Mouse (Mus musculus): ENCODE results near the gene Nufip2. TPM values are rescaled to one million over a fixed set of nuclear protein-coding genes. Genes with fewer than 3 reads are reported as not detected.
A peak's percentile ranks its signal among the peaks of the same experiment; 100 is the strongest.

Nufip2 gene
- total and polyA plus RNA-seq, 3 experiments = 11.4 to 47.6 (median 44.8) TPM

DNA sequence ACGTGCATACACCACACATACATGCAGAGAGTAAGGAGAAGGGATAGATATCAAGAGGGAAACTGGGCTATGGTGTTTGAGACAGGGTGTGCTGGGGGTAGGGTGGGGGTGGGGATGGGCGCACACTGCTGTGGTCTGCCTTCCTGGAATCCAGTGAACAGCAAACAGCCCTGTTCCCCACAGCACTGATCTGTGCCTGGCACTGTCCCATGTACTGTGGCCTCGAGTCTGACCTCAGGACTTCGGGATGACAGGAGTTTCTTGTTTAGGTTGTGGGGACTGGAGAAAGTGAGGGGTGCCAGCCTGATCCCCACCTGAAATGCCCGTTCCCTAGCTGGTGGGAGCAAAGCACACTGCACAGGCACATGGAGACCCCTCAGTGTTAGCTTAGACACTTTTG, 101.8 kb downstream of the Nufip2 start, which contains the start of gene Gm10277:
Gene Gm10277, minus strand, starts transcription at position 41 of the 400 bp plus-strand sequence.
- no peaks in the 10 kb centered on the region for H3K27me3 ChIP-seq (ENCODE audit: control insufficient read depth, insufficient read depth, low read length)
- WGBS = 79% methylated on average over 5 of the region's 5 CpGs
- no peak for TF ChIP-seq POLR2A (IDR thresholded peaks at IDR 0.05; ENCODE audit: insufficient read depth, low read depth, low read length)
- no peak for TF ChIP-seq CTCF (IDR thresholded peaks at IDR 0.05)
- no peak for TF ChIP-seq EP300 (IDR thresholded peaks at IDR 0.05; ENCODE audit: insufficient read depth, low read depth, low read length)
- H3K4me3 ChIP-seq = no peak within 1 kb of the TSS
- intact Hi-C loops (cut with DNase I) = no loop called here
- no peak for DNase-seq
- H3K79me2 ChIP-seq (replicated peaks; ENCODE audit: control insufficient read depth, insufficient read depth, low read length) = no peaks in the 10 kb centered on the region
- peaks cover 6% of the 10 kb centered on the region for H3K36me3 ChIP-seq (ENCODE audit: control insufficient read depth, insufficient read depth, low read length)
- H3K4me1 ChIP-seq (ENCODE audit: control insufficient read depth, insufficient read depth, low read length) = peaks cover 42% of the 10 kb centered on the region
- peak within 1 kb of the TSS; percentile 81 for H3K27ac ChIP-seq
- H3K9ac ChIP-seq (ENCODE audit: low read depth, low read length) = no peak within 1 kb of the TSS

DNA sequence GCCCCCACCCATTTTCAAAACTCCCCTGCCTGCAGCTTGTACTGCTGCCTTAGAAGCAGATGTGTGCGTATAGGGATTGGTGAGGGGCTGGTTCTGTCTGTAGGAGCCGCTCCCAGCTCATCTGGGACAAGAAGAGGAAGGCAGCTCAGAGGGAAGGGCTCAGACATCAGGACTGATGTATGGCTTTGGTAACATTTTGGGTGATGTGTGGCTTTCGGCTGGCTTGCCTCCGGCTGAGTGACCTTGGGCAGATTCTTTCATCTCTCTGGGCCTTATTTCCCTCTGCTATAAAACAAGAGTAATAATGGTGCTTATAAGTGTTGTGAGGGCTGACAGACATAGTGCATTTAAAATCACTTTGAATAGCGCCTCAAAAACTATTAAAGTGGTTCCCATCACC, 103.6 kb downstream of the Nufip2 start:
- no peak for DNase-seq
- peaks cover 6% of the 10 kb centered on the region for H3K36me3 ChIP-seq (ENCODE audit: control insufficient read depth, insufficient read depth, low read length)
- peaks cover 29% of the 10 kb centered on the region for H3K4me1 ChIP-seq (ENCODE audit: control insufficient read depth, insufficient read depth, low read length)
- no peak overlapping the region for H3K9ac ChIP-seq (ENCODE audit: low read depth, low read length)
- WGBS = 94% methylated on average over 5 of the region's 5 CpGs
- no peaks in the 10 kb centered on the region for H3K79me2 ChIP-seq (replicated peaks; ENCODE audit: control insufficient read depth, insufficient read depth, low read length)
- intact Hi-C loops (cut with DNase I) = no loop called here
- no peak for TF ChIP-seq CTCF (IDR thresholded peaks at IDR 0.05)
- no peak for TF ChIP-seq POLR2A (IDR thresholded peaks at IDR 0.05; ENCODE audit: insufficient read depth, low read depth, low read length)
- TF ChIP-seq EP300 (IDR thresholded peaks at IDR 0.05; ENCODE audit: insufficient read depth, low read depth, low read length) = no peak
- no peak overlapping the region for H3K27ac ChIP-seq
- H3K27me3 ChIP-seq (ENCODE audit: control insufficient read depth, insufficient read depth, low read length) = no peaks in the 10 kb centered on the region
- H3K4me3 ChIP-seq = no peak overlapping the region

DNA sequence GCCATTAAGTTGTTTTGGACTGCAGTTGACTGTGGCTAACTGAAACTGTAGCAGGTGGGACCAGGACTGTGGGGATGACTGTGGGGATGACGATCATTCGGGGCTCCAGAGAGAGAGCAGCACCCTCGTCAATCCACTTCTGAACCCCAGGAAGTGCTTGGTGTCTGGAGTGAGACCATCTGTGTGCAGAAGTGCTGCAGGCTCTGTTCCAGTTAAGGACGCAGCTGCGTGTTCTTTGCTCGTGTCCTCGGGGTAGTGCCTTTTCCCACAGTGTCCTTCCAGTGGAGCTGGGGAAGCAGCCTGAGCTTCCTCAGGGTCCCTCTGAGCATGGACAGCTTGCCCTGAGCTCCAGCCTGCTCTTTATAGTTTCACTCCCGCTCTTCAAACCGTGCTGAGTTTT, 104.3 kb downstream of the Nufip2 start:
- TF ChIP-seq POLR2A (IDR thresholded peaks at IDR 0.05; ENCODE audit: insufficient read depth, low read depth, low read length) (no peak), EP300 (IDR thresholded peaks at IDR 0.05; ENCODE audit: insufficient read depth, low read depth, low read length) (no peak), CTCF (IDR thresholded peaks at IDR 0.05) (no peak)
- H3K4me1 ChIP-seq (ENCODE audit: control insufficient read depth, insufficient read depth, low read length) = peaks cover 25% of the 10 kb centered on the region
- WGBS = 16% methylated on average over 9 of the region's 9 CpGs
- peaks cover 6% of the 10 kb centered on the region for H3K36me3 ChIP-seq (ENCODE audit: control insufficient read depth, insufficient read depth, low read length)
- H3K79me2 ChIP-seq (replicated peaks; ENCODE audit: control insufficient read depth, insufficient read depth, low read length) = no peaks in the 10 kb centered on the region
- intact Hi-C loops (cut with DNase I) = no loop called here
- H3K27ac ChIP-seq = peak overlapping the region; percentile 41
- no peak overlapping the region for H3K4me3 ChIP-seq
- peak in 1 of 2 experiments; percentile 27 for DNase-seq
- peak overlapping the region; percentile 18; the same call in 1 of the 2 replicates for H3K9ac ChIP-seq (ENCODE audit: low read depth, low read length)
- no peaks in the 10 kb centered on the region for H3K27me3 ChIP-seq (ENCODE audit: control insufficient read depth, insufficient read depth, low read length)

DNA sequence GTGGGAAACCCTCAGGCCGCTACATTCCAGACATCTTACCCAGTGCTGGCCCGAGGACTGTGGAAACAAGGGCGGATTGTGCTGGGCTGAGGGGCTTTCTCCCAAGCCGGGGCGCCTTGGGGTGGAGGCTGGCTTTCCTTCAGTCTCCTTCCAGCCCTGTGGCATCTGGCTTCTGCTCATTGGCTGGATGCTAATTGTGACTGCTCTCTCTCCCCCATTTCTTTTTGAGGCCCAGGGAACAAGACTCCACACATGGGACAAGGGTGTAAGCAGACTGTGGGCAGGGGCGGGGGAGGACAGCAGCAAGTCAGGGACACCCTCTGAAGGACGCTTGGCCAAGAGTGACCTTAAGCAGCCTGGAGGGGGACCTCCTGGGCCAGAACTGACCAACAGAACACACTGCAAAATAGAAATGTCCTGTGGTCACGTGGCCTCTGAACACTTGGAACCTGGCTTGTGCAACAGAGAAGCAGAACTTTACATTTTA, 105.3 kb downstream of the Nufip2 start:
- WGBS = 42% methylated on average over 8 of the region's 8 CpGs
- H3K79me2 ChIP-seq (replicated peaks; ENCODE audit: control insufficient read depth, insufficient read depth, low read length) = 0 out of 2 replicates have a peak, but pooled peaks cover 1% of the 10 kb centered on the region
- peak overlapping the region; percentile 53 for H3K27ac ChIP-seq
- peak overlapping the region; percentile 21; the same call in 1 of the 2 replicates for H3K9ac ChIP-seq (ENCODE audit: low read depth, low read length)
- no peak for TF ChIP-seq CTCF (IDR thresholded peaks at IDR 0.05)
- no peak for TF ChIP-seq EP300 (IDR thresholded peaks at IDR 0.05; ENCODE audit: insufficient read depth, low read depth, low read length)
- TF ChIP-seq POLR2A (IDR thresholded peaks at IDR 0.05; ENCODE audit: insufficient read depth, low read depth, low read length) = no peak
- DNase-seq = no peak
- no peak overlapping the region for H3K4me3 ChIP-seq
- H3K4me1 ChIP-seq (ENCODE audit: control insufficient read depth, insufficient read depth, low read length) = peaks cover 16% of the 10 kb centered on the region
- no peaks in the 10 kb centered on the region for H3K27me3 ChIP-seq (ENCODE audit: control insufficient read depth, insufficient read depth, low read length)
- peaks cover 6% of the 10 kb centered on the region for H3K36me3 ChIP-seq (ENCODE audit: control insufficient read depth, insufficient read depth, low read length)
- intact Hi-C loops (cut with DNase I) = no loop called here

Other genes with a start within 250 kb of the Nufip2 start
- 100 to 1,000 TPM; 207 to 213 TPM for gene Coro6, start 223.7 kb upstream of the Nufip2 start, total RNA-seq (2021)
- 482 and 483 TPM in 2 replicates for gene Coro6, start 223.7 kb upstream of the Nufip2 start, polyA plus RNA-seq (2012; rRNA removed)
- gene Ankrd13b, start 196.5 kb upstream of the Nufip2 start, total RNA-seq (2021) = 10 to 100 TPM in 1 of 2 experiments, 1 to 10 TPM in 1; 9.2 to 10.6 TPM
- 19.4 and 20.3 TPM in 2 replicates for gene Ankrd13b, start 196.5 kb upstream of the Nufip2 start, polyA plus RNA-seq (2012; rRNA removed)
- gene Git1, start 192.6 kb upstream of the Nufip2 start, total RNA-seq (2021) = 10 to 100 TPM; 53.3 to 59.4 TPM
- gene Git1, start 192.6 kb upstream of the Nufip2 start, polyA plus RNA-seq (2012; rRNA removed) = 52.3 and 54.0 TPM in 2 replicates
- gene Abhd15, start 171.0 kb upstream of the Nufip2 start, total RNA-seq (2021) = 1 to 10 TPM; 2.4 to 2.9 TPM
- 1.4 and 2.0 TPM in 2 replicates for gene Abhd15, start 171.0 kb upstream of the Nufip2 start, polyA plus RNA-seq (2012; rRNA removed)
- gene Trp53i13, start 170.2 kb upstream of the Nufip2 start, total RNA-seq (2021) = 1 to 10 TPM; 8.3 to 9.8 TPM
- 13.5 and 14.2 TPM in 2 replicates for gene Trp53i13, start 170.2 kb upstream of the Nufip2 start, polyA plus RNA-seq (2012; rRNA removed)
- gene Gm10392, start 167.0 kb upstream of the Nufip2 start, total RNA-seq (2021) = not detected
- 0.06 TPM in 1 of 2 replicates, not detected in the other for gene Gm10392, start 167.0 kb upstream of the Nufip2 start, polyA plus RNA-seq (2012; rRNA removed)
- gene Taok1, start 78.3 kb upstream of the Nufip2 start, total RNA-seq (2021) = 10 to 100 TPM; 50.9 to 56.8 TPM
- 7.8 and 18.2 TPM in 2 replicates for gene Taok1, start 78.3 kb upstream of the Nufip2 start, polyA plus RNA-seq (2012; rRNA removed)
- not detected for gene Cryba1, start 39.1 kb downstream of the Nufip2 start, total RNA-seq (2021)
- gene Cryba1, start 39.1 kb downstream of the Nufip2 start, polyA plus RNA-seq (2012; rRNA removed) = not detected in 2 replicates
- gene Myo18a, start 77.1 kb downstream of the Nufip2 start, total RNA-seq (2021) = 100 to 1,000 TPM; 240 to 274 TPM
- 98.6 and 107 TPM in 2 replicates for gene Myo18a, start 77.1 kb downstream of the Nufip2 start, polyA plus RNA-seq (2012; rRNA removed)
- not detected for gene Gm10277, start 101.6 kb downstream of the Nufip2 start, total RNA-seq (2021)
- not detected in 2 replicates for gene Gm10277, start 101.6 kb downstream of the Nufip2 start, polyA plus RNA-seq (2012; rRNA removed)
- under 1 TPM; 0.52 to 0.77 TPM for gene Pipox, start 207.9 kb downstream of the Nufip2 start, total RNA-seq (2021)
- 0.47 and 0.82 TPM in 2 replicates for gene Pipox, start 207.9 kb downstream of the Nufip2 start, polyA plus RNA-seq (2012; rRNA removed)
- gene Sez6, start 244.6 kb downstream of the Nufip2 start, total RNA-seq (2021) = under 1 TPM; 0.68 to 0.80 TPM
- gene Sez6, start 244.6 kb downstream of the Nufip2 start, polyA plus RNA-seq (2012; rRNA removed) = 0.59 and 0.70 TPM in 2 replicates